Mouse (Mus musculus): Measurements from ENCODE around the gene Gm13102.
"Not testable (repeated sequence)": the region's sequence is repeated elsewhere in the genome, so short reads cannot be mapped to it uniquely, and the experiment has no call there.

Gene Gm13102

DNA sequence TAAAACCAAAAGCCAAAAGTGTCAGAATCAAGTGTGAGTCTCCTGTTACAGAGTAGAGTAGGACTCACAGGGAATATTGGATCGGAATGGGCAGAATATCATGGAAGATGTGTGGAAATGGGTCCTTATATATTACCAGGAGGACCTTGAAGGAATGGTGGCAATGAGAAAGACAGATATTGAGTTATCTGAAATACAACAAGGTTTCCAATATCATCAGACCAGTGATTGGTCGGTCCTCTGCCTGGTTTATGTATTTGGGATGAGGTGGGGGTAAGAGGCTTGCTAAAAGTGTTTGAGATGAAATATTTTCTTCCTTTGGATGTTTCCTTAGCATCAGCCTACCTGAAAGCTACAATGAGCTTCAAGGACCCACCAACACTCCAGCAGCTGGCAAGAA is at the start of gene Gm13102:
Gene Gm13102 (plus strand): TSS at position 301 of the 400 bp plus-strand sequence.
- not testable (repeated sequence) for DNase-seq (ENCODE audit: extremely low read depth, insufficient read length, low spot score)

- not testable (repeated sequence) for DNase-seq (ENCODE audit: extremely low read depth, insufficient read length, low spot score)
These were observed 47.4 kb upstream of the Gm13102 start, which contains the start of gene Pramel4 for GRCm38 (mm10) chr4:144058826-144059225. Pramel4 (plus strand) TSS chr4:144059126.
